Mouse (Mus musculus) skeletal muscle tissue, postnatal 0 days (tissue): Measurements from ENCODE around the gene Slc16a9. TPM values are rescaled to one million over a fixed set of nuclear protein-coding genes. Genes with fewer than 3 reads are reported as not detected.

Experiments
- polyA plus RNA-seq: library from polyadenylated mRNA; unstranded; fragments of >200 nt; fragmentation: Nextera tagmentation; extraction: Ambion mirVana; gene quantifications from 2 replicates; pipeline ENCODE4 v1.2.1, GENCODE M21; 2015

Slc16a9 gene
- polyA plus RNA-seq = 1.3 and 1.5 TPM in 2 replicates

DNA sequence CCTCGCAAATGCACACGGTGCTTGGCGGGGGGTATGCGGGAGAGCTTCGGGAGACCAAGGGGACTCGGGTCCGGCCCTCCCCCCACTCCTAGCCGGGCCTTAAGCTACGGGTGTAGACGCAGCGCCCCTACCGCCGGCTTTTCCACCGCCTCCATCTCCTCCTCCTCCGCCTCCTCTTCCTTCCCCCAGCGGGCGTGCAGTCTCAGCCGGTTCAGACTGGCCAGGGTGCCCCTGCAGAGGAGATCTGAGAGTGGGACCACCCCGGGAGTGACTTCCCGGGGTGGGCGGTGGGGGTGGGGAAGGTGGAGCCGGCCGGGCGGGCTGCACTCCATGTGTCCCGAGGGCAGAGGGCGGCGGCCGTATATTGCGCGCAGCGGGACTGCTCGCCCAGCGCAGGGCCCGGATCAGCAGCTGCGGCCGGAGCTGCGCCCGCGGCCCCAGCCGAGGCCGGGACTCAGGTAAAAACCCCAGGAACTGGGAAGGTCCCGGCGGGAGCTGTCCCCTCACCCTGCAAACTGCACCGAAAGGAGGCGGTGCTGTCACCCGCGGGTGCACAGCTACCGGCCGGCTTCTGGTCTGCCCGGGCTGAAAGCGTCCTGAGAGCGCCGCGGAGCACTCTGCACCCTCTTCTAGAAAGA is at the start of gene Slc16a9:
Slc16a9 (plus strand) TSS at position 180 of the 638 bp plus-strand sequence.

DNA sequence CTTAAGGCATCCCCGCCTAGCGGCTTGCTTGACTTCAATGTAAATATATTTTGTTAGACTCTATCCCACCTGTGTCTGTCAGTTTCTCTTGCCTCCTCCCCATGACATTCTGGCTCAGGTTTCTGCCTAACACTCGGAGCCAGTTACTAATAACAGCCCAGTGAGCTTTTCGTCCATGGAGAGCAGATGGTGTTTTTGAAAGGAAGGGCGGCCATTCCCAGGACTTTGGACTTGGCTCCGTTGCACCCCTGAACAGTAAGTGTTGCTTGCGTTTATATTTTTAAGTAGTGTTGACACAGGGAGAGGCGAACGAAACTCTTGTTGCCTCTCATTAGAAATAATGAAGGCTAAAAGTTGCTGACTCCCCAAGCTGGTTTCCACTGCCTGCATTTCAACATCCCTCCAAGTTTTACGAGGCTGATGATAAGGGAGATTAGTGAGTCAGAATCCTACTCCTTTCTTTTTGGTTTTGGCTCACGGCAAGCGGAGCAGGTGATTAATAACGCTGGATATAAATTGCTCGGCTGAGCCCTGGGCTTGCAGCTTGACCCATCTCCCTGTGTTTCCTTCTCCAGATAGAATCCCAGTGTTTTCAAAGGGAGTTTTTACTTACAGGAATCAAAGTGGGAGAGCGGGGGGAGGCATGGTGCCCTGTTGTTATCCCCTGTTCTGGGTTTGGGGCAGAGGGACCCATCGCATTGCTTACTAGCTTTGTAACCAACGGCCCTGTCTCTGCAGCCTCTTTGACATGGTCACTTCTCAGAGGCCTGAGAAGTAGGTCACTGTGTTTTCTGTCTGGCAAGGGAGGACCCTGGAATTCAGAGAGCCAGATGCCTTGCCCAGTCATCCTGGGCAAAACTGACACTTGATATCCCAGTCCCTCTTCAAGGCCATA is 40.1 kb upstream of the Slc16a9 start, which contains the start of gene Mrln:
Mrln (plus strand) TSS at position 160 of the 895 bp plus-strand sequence.

Other genes with a start within 250 kb of the Slc16a9 start
- 11.2 and 12.0 TPM in 2 replicates for gene Ccdc6, start 148.0 kb upstream of the Slc16a9 start, polyA plus RNA-seq
- 151 and 198 TPM in 2 replicates for gene Mrln, start 40.4 kb upstream of the Slc16a9 start, polyA plus RNA-seq
- 6.8 and 7.1 TPM in 2 replicates for gene Fam13c, start 195.4 kb downstream of the Slc16a9 start, polyA plus RNA-seq